Mouse (Mus musculus): ENCODE data around the gene Fem1a.

Gene Fem1a

DNA sequence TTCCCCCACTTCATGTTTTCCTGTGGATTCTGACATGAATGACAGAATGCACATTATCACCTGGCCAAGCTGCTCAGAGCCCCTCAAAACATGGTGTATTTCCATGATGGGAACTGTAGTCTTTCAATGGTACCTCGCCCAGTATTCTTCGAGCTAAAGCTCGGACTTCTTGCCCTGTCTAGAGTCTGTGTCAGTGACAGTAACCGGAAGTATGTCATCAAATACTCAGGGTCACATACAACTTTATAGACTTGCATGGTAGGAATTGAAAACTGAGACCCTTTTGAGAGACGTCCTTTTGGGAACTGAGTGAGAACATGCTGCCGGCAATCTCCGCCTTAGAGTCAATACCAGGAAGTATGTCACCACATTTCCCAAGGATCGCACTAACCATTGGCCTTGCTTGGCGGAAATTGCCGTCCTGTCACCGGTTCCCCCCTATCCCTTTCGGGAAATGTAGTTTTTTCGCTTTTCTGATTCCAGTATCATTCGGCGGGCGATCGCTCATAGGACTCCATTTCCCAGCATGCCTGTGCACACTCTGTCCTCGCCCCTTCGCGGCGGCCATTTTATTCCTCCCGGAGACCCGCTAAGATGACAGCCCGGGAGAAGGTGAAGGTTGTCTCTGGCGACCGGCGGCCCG lies at the start of gene Fem1a:
Gene Fem1a (plus strand): TSS at position 572 of the 643 bp plus-strand sequence.
- peak; percentile 98 for DNase-seq (ENCODE audit: low read depth, low spot score)

DNA sequence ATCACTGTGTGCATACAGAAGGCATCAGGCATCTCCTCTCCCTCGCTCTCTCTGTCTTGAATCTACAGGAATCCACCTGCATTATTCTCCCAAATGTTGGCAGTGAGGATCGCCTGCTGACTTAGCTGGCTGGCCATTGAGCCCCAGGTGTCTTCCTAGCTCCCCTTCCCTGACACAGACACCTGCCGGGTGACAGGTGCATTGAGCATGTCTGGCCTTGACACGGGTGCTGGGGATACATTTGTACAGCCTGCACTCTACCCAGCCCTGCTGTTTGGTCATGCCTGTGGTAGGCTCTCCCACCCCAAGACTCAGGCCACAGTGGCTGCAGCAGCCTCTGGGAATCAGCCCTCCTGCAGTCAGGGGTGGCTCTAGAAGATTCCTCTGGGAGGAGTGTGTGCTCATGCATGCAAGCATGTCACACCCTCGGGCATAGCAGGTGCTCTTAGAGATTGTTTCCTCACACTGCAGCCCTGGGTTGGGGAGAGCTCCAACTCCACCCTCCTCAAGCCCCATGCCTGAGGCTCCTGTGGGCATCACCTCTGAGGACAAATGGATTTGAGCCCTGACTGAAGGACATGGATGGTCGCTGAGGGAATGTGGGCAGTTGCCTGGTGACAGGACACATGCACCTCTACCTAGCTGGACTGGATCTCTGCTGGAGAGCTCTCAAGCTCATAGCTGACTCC lies 49.5 kb upstream of the Fem1a start:
- no peak for DNase-seq (ENCODE audit: low read depth, low spot score)

DNA sequence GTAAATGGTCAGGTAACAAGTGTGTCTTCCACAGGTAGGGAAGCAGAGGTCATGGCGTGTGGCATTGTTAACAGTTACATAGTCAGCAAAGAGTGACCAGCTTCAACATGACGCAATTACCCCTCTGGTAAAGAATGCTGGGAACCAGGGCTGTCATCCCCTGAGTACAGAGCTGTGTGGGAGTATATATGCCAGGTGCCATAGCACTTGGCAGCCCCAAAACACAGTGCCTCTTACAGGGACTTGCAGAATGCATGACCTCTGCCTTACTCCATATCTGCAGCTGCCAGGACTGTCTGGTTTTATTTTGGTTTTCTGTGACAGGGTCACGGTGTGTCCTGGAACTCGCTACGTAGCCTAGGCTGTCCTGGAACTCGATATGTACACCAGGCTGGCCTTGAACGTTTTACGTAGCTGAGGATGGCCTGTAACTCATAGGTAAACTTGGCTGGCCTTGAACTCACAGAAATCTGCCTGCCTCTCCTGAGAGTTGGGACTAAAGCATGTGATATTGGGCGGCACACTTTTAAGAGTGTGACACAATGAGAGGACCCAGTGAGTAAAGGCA lies 48.6 kb upstream of the Fem1a start:
- DNase-seq (ENCODE audit: low read depth, low spot score): no peak

DNA sequence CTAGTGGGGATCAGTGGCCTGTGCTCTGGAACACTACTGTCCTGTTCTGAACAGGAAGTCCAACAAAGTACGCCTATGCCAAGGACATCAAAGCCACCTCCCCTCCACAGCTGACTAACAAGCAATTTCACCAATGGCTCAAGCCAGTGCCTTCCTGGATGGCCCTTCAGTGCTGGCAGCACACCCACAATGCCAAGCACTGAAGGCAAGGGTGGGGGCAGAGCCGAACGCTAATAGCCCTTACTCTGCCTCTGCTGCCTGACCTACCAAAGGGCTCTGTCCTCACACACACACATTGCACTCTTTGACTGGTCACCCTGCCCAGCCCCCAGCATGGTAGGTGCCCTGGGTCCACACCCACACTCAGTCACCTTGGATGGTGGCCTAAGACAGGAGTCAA lies 47.8 kb upstream of the Fem1a start:
- DNase-seq (ENCODE audit: low read depth, low spot score): no peak

DNA sequence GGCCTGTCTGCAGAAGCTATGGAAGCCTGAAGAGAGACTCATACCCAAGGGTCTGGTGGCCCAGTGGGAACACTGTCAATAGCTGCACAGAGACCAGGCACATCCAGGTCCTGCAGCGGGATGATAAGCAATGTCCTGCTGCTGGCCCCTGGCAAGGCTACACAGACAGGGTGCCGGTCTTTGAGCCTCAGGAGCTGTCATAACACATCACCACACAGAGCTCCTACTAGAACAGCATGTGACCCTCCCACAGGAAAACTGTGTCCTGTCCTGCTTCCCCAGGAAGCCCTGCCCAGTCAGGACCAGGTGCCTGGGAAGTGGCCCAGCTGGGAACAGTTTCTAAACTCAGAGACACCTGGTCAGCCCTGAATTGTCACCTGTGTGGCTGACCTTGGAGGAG lies 45.5 kb upstream of the Fem1a start:
- DNase-seq (ENCODE audit: low read depth, low spot score): no peak

DNA sequence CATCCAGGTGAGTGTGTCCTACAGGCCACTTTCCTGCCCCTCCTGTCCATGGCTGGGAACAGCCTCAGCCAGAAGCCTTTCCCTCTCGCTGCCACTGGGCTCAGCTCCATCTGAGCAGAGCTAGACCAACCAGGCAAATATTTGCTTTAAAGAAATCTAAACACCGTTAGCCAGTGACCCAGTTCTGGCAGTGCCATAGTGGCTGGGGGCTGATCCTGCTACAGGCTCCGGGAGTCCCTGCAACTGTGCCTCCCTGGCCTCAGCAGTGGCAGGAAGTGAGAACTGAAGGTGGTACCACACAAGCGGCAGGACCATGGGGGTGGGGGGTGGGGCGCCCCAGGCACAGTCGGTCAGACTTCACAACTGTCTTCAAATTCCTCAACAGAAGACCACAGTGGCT lies 43.9 kb upstream of the Fem1a start:
- no peak for DNase-seq (ENCODE audit: low read depth, low spot score)

DNA sequence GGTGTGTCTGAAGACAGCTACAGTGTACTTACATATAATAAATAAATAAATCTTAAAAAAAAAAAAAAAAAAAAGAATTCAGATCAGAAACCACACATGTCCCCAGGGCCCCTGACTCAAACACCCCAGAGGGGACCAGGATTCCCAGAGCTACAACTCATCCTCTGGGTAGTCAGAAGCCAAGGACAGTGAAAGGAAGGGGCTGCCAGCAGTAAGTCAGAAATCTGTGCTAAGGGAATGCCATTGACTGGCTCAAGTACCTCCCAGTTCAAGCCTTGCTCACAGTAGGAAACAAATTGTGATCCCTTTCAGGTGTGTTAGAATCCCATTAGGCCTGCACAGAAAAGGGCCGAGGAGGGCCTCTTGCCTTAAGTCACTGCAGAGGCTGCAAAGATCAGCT lies 42.4 kb upstream of the Fem1a start:
- no peak for DNase-seq (ENCODE audit: low read depth, low spot score)

DNA sequence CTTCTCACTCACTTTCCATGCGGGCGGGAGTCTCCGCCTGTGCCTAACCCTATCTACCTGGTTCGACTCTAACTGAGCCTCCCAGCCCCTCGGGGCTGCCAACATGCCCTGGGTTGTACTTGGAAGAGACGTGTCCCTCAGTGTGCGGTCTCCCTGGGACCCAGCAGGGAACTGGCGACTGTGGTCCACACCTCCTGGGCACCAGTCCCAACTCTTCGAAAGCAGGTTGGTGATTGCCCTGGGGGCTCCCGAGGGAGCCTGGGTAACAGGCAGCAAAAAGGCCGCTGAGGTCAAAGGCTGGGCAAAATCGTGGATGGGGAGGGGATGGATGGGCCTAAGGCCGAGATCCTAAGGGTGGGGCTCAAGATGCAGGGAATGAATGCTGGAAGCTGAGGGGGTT lies 38.9 kb upstream of the Fem1a start:
- DNase-seq (ENCODE audit: low read depth, low spot score): no peak

DNA sequence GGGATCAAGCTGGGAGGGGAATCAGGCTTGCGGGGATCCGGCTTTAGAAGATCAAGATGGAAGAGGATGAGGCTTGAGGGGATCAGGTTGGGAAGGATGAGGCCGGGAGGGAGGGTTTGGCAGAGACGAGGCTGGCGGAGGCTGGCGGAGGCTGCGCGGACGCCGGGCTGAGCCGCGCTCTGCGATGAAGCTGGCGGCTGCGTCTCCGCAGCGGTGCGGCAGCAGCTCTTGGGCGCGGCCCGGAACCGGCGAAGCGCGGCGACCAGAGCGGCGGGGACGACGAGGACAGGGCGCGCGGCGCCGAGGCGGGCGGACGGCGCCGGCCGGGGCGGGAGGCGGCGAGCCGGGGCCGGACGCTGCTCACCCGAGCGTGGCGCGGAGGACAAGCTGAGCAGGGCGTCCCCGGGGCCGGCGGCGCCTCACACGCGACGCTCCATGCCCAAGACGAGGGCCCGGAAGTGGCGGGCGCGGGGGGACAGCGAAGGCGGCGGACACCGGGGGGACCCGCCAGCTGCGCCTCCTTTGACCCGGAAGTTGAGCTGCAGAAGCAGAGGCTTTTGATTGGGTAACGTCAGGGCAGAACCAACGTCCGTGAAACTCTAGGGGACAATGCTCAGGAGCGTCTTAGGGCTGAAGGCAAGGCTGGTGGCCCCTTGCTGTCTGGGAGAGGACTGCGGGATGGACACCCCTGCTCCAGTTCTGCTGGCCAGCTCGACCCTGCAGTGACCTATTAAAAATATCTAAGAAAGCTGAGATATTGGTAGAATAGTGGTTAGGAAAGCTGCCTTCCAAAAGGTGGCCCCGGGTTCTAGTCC lies 38.0 kb upstream of the Fem1a start, which contains the start of gene Dpp9:
Gene Dpp9 (minus strand): TSS at position 529 of the 815 bp plus-strand sequence.
- DNase-seq (ENCODE audit: low read depth, low spot score): peak; percentile 94

DNA sequence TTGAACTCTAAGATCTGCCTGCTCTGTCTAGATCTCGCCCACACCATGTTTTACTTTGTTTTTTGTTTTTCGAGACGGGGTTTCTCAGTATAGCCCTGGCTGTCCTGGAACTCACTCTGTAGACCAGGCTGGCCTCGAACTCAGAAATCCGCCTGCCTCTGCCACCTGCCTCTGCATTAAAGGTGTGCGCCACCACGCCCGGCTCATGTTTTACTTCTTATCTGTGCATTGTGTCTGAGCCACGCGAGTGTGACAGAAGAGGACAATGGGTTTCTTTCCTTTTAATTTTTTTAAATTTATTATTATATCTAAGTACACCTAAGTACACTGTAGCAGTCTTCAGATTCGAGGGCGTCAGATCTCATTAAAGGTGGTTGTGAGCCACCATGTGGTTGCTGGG lies 37.4 kb upstream of the Fem1a start:
- no peak for DNase-seq (ENCODE audit: low read depth, low spot score)

DNA sequence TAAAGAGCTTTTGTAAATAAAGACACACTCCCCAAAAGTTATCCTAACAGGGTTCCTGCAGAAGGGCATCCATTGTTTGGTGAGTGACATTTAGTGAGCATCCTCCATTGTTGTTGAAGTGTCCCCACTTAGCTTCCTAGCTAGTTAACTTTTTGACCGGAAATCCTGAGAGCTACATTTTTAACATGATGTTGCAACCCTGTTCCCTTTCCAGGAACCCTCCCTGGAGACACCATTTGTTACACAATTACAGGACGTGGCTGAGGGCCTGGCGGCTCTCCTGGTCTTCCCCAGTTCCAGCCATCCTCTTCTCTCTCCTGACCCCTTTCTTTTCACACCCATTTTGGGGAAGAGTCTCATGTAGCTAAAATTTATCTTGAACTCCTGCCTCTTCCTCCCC lies 36.8 kb upstream of the Fem1a start:
- peak; percentile 73 for DNase-seq (ENCODE audit: low read depth, low spot score)

DNA sequence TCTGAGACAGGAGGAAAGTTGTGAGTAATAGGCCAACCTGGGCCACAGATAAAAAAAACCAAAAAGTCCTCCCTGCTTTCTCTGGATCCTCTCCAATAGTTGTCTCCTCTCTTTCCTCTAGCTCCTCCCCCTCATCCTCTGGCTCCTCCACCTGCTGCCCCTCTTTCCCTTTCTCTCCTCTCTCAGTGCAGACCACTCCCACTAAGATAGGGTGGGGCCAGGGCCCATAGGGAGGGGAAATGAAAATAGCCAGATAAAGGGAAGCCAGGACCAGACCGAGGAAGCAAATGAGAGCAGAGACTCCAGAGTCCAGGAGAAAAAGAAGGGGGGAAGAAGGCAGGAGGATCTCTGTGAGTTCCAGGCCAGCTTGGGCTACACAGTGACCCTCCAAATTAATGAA lies 31.7 kb upstream of the Fem1a start:
- no peak for DNase-seq (ENCODE audit: low read depth, low spot score)

DNA sequence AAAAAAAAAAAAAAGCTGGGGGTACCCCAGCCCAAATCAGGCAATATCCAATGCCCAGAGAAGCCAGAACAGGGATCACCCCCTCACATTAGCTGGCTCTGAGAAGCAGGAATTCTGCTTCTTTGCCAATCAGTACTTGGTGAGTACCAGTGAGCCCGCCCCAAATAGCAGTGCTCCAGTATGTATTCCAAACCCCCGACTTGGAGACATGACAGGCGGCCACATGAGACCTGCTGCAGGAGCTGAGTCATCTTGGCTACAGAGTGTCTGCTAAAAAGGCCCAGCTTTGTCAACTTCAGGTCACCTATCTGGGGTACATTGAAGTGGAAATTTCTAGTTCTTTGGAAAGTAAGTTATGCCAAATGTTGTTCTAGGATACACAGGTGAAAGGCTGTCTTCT lies 30.0 kb upstream of the Fem1a start:
- DNase-seq (ENCODE audit: low read depth, low spot score): no peak

DNA sequence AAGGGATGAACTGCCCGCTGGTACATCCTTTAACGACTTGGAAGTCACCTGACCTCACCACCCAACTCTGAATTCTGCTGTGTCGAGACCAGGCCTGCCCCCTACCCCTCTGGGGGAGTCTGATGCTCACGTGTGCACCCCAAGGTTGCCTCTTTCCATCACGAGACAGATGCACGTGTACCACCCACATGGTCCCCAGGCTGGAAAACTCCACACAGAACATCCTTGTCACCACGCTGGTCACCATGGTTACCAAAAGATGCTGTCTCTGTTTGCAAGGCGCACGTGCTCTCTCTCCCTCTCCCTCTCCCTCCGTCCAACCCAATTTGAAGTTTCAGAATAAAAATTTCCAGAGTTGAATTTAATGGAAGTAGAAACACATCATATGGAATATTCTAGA lies 26.7 kb upstream of the Fem1a start:
- no peak for DNase-seq (ENCODE audit: low read depth, low spot score)

DNA sequence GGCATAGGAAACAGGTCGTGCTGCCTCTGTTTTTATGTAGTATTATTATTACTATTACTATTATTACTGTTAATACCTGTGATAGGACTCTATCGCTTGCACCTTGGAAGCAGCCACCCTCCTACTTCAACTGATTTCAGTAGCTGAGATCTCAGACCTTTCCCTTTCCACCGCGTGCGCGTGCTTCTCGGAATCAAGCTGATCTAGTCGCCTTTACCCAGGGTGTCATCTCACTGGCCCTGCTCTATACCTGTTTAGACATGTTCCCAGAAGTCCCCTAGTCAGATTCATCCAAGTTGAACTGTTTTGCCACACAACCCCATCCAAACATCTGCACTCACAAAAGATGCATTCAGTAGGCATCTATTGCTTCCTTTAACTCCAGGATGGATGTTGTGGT lies 23.2 kb upstream of the Fem1a start:
- no peak for DNase-seq (ENCODE audit: low read depth, low spot score)

DNA sequence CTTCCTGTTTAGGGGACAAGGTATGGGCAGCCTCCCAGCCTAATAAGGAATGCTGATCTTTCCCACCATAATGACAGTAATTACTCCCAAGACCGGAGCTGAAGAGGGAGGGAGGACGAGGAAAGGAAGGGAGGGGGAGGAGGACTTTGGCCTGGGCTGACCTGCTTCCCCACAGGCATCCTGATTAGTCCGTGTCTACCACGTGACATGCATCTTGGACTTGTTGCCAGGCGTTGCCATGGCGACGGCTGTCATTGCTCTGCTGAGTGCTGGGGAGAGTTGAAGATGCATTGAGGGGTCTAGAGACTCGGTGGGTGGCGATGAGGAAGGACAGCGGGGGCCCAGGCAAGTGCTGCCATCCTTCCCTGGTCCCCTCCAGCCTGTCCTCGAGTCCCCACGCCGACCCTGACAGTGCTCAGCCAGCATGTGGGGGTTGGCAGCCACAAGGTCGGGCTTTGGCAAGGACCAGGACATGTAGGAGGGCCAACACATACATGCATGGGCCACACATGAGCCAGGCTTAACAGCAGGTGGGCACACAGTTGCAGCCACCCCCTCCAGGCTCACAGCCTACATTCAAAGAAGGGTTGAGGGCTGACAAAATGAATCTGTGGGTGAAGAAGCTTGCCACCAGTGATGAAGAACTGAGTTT lies 22.7 kb upstream of the Fem1a start:
- DNase-seq (ENCODE audit: low read depth, low spot score): no peak

DNA sequence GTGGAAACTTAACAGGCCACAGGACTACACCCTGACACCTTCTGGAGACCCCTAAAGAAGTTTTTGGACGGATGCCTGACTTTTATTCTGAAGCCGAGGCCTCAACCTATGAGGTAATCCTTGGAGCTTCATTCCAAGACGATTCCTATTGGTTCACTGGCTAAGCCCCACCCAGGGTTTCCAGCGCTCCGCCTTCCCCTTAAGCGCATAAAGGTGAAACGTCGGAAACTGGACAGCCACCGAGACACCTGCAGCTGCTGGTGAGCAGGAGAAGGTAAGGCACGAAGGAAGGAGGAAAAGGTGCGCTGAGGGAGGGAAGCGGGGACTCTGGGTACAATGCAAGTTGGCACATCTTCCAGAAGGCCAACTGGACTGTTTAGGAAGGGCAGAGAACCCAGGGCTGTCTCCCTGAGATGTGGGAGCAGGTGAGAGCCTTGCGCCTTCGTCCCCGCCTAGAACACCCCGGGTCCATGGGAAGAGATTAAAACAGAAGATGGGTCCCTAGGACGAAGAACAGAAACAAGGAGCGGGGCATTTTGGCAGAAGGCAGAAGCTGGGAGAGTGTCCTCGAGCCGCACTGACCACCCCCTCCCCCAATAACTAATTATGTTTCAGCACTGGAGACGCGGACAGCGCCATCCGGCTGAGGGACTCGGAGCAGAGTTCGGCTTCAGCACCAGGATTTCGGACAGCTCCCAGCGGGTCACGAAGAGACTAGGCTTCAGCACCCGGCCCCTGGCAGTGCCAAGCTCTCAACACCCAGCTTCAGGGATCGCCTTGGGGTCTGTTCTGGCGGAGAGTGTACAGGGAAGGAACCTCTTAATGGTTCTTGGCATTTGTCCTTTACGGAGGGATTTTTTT lies 14.8 kb upstream of the Fem1a start:
- peak; percentile 74 for DNase-seq (ENCODE audit: low read depth, low spot score)

DNA sequence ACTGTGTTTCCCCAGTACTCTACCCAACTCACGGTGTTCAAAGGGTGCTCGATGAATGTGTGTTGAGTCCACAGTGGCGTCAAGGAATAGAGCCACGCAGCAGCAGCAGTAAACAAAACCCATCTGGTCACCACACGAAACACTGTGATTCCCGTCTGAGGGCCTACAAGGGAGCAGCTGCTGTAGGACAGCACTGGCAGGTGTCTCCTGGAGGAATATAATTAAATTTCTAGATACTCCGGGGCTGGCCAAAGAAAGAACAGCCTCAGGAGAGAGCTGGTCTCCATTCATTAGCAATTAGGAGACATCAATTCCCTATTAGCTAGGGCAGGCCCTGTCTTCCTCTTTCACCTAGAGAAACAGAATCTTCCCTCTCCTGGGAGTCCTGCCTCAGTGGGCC lies 11.0 kb upstream of the Fem1a start:
- DNase-seq (ENCODE audit: low read depth, low spot score): no peak

DNA sequence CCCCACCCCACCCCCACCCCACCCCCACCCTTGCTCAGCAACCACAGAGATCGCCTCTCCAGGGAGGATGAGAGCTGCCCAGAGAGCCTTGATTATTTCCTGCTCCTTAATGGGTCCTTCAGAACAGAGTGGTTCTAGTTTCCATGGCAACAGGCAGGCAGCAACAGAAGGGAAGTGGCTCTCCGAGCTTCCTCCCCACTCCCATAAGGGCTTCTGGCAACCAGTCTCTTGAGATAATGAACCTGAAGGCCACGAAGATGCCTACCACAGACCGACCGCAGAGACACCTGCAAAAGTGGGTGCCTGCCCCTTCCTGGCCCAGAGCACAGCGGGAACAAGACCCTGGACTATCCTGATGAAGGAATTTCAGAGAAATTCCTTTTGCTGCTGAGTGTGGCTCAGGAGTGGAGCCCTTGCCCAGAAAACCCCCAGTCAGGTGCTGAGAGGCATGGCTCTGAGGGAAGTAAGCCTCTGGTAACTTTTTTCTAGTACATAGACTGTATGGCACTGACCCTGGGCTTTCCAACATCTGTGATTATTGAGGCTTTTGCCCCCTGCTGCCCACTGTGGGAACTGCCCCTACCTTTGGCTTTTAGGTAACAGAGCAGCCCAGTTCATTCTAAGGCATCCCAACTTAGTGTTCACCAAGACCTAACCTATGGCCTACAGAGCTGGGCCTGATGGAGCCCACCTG lies 5.3 kb upstream of the Fem1a start:
- DNase-seq (ENCODE audit: low read depth, low spot score): peak; percentile 21

DNA sequence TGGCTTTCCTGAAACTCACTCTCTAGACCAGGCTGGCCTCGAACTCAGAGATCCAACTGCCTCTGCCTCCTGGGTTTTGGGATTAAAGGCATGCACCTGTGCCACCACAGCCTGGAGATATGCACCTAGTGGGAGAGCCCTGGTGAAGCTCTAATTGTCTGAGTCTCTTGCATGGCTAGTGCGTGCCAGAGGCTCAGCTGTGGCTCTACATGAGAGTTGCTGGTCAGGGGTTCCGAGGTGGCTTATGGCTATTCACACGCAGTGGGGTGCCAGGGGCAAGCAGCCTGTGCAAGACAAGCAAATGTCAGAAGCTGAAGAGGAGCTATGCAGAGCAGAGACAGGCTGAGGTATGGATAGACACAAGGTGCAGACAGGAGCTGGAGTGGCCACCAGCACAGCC lies 1.9 kb upstream of the Fem1a start:
- DNase-seq (ENCODE audit: low read depth, low spot score): no peak

All from skeletal muscle tissue, adult 2 months (tissue).